Comparison of ENCODE assay signal across 13 mouse cellular contexts in genomic region chr19:28558661-28559060, GRCm38 (mm10).
DNase-seq lines count a peak whose midpoint lies in the region; ATAC-seq and TF ChIP-seq lines count a peak whose summit lies in the region.
"Had no signal": no experiment of that assay in that cellular context is flagged by ENCODE, and none has a peak within 500 bp of the region (broad histone marks: within the 10 kb centered on the region; RNA-seq: fewer than 3 reads in every experiment).

No protein-coding gene starts in this region.

- ATAC-seq in heart, embryonic 11.5 days (replicated peaks; ENCODE audit: insufficient number of reproducible peaks, low FRiP score, low TSS enrichment), result no peak
- ATAC-seq in liver, embryonic 11.5 days (replicated peaks; ENCODE audit: low FRiP score), result no peak

- H3K4me1 ChIP-seq in heart, embryonic 11.5 days (ENCODE audit: control insufficient read depth, insufficient read depth, low read length), result peaks cover 14% of the 10 kb centered on the region
- H3K4me1 ChIP-seq in kidney, adult 2 months (ENCODE audit: control insufficient read depth, insufficient read depth, low read length), result peaks cover 42% of the 10 kb centered on the region
- no peaks in the 10 kb centered on the region; the same call in 1 of the 2 replicates for H3K4me1 ChIP-seq in liver, embryonic 11.5 days (replicated peaks; ENCODE audit: control insufficient read depth, insufficient read depth, low read length)

- no peak overlapping the region for H3ac ChIP-seq in myocyte (ENCODE audit: control insufficient read depth, insufficient read length)

- WGBS in heart, embryonic 11.5 days (ENCODE audit: insufficient replicate concordance), result 59% methylated on average over 8 of the region's 8 CpGs
- whole genome bisulfite sequencing in kidney, adult 2 months, result 24% methylated on average over 8 of the region's 8 CpGs
- WGBS in liver, embryonic 11.5 days, result 77% methylated on average over 8 of the region's 8 CpGs

- no peak overlapping the region for H3K4me3 ChIP-seq in heart, embryonic 11.5 days (ENCODE audit: low read depth, low read length)
- H3K4me3 ChIP-seq in kidney, adult 2 months (ENCODE audit: insufficient read depth, low read depth, low read length), result no peak overlapping the region
- no peak overlapping the region for H3K4me3 ChIP-seq in myocyte
- H3K4me3 ChIP-seq in liver, embryonic 11.5 days (ENCODE audit: low read depth, low read length), result no peak overlapping the region
- H3K4me3 ChIP-seq: embryonic facial prominence, embryonic 12.5 days; limb, embryonic 12.5 days; lung, embryonic 15.5 days had no signal

- no peak overlapping the region for H3K4me2 ChIP-seq in heart, embryonic 11.5 days
- H3K4me2 ChIP-seq in myocyte (ENCODE audit: low read depth), result peak overlapping the region; percentile 91
- H3K4me2 ChIP-seq in liver, embryonic 11.5 days, result no peak overlapping the region
- H3K4me2 ChIP-seq: embryonic facial prominence, embryonic 12.5 days; limb, embryonic 12.5 days; lung, embryonic 15.5 days; midbrain, embryonic 11.5 days had no signal

- intact Hi-C loops in heart, postnatal 10 days (cut with DNase I), result no loop called here

- H3K27me3 ChIP-seq in heart, embryonic 11.5 days (ENCODE audit: control insufficient read depth, insufficient read depth, low read length), result no peaks in the 10 kb centered on the region
- no peaks in the 10 kb centered on the region for H3K27me3 ChIP-seq in kidney, adult 2 months (replicated peaks; ENCODE audit: control insufficient read depth, insufficient read depth, low read length)
- H3K27me3 ChIP-seq in myocyte (ENCODE audit: control insufficient read depth, insufficient read depth, insufficient read length), result no peaks in the 10 kb centered on the region
- H3K27me3 ChIP-seq in liver, embryonic 11.5 days (replicated peaks; ENCODE audit: control insufficient read depth, insufficient read depth, low read length), result no peaks in the 10 kb centered on the region
- H3K27me3 ChIP-seq: embryonic facial prominence, embryonic 12.5 days; limb, embryonic 12.5 days; lung, embryonic 15.5 days had no signal

- no peak overlapping the region for H3K27ac ChIP-seq in heart, embryonic 11.5 days (ENCODE audit: low read depth, low read length)
- H3K27ac ChIP-seq in kidney, adult 2 months (ENCODE audit: insufficient read depth, low read depth, low read length), result peak overlapping the region; percentile 98
- no peak overlapping the region for H3K27ac ChIP-seq in liver, embryonic 11.5 days (ENCODE audit: low read depth, low read length)
- H3K27ac ChIP-seq: embryonic facial prominence, embryonic 12.5 days; limb, embryonic 12.5 days; lung, embryonic 15.5 days had no signal

- no peak for TF ChIP-seq CTCF in kidney, adult 2 months (conservative IDR thresholded peaks at IDR 0.05; ENCODE audit: insufficient read depth, insufficient read length, low read depth, low read length)

- no peaks in the 10 kb centered on the region for H3K36me3 ChIP-seq in heart, embryonic 11.5 days (ENCODE audit: control insufficient read depth, insufficient read depth, low read length)
- H3K36me3 ChIP-seq in kidney, adult 2 months (ENCODE audit: control insufficient read depth, insufficient read depth, low read length), result no peaks in the 10 kb centered on the region
- H3K36me3 ChIP-seq in myocyte (ENCODE audit: control insufficient read depth, insufficient read depth), result no peaks in the 10 kb centered on the region
- H3K36me3 ChIP-seq in liver, embryonic 11.5 days (ENCODE audit: control insufficient read depth, insufficient read depth, low read length), result no peaks in the 10 kb centered on the region
- H3K36me3 ChIP-seq: embryonic facial prominence, embryonic 12.5 days; limb, embryonic 12.5 days; lung, embryonic 15.5 days had no signal

- H3K9me3 ChIP-seq in heart, embryonic 11.5 days (replicated peaks; ENCODE audit: control insufficient read depth, low read length), result no peaks in the 10 kb centered on the region
- H3K9me3 ChIP-seq in liver, embryonic 11.5 days (ENCODE audit: control insufficient read depth, low read length), result no peaks in the 10 kb centered on the region
- H3K9me3 ChIP-seq: embryonic facial prominence, embryonic 12.5 days; limb, embryonic 12.5 days; lung, embryonic 15.5 days had no signal

- peak; percentile 19 to 20 for DNase-seq in heart, postnatal 10 days
- peak; percentile 77 for DNase-seq in NIH3T3 (ENCODE audit: low read depth)
- DNase-seq in kidney, adult 2 months, result peak; percentile 79
- no peak for DNase-seq in left cerebral cortex, adult 8-10 months (ENCODE audit: low spot score in 2 of 2)
- DNase-seq in liver, embryonic 11.5 days (ENCODE audit: low spot score), result no peak
- DNase-seq: cerebellum, adult 9-10 months; thymus, postnatal 25 days had no signal

- no peak for TF ChIP-seq POLR2A in kidney, adult 2 months (IDR thresholded peaks at IDR 0.05; ENCODE audit: low read depth, low read length)
- no peak for TF ChIP-seq POLR2A in myocyte (IDR thresholded peaks at IDR 0.05; ENCODE audit: insufficient read length, low read depth)

- no peak overlapping the region for H3K9ac ChIP-seq in heart, embryonic 11.5 days (ENCODE audit: low read depth, low read length)
- H3K9ac ChIP-seq in liver, embryonic 11.5 days (ENCODE audit: low read depth, low read length), result no peak overlapping the region
- H3K9ac ChIP-seq: embryonic facial prominence, embryonic 12.5 days; limb, embryonic 12.5 days; lung, embryonic 15.5 days had no signal

- H3K79me2 ChIP-seq in myocyte (ENCODE audit: control insufficient read depth, insufficient read depth), result no peaks in the 10 kb centered on the region

TF ChIP-seq in myocyte, 11 proteins besides CTCF, POLR2A, EP300 and RAD21:
- TF ChIP-seq TCF3 (IDR thresholded peaks at IDR 0.05; ENCODE audit: insufficient read length, low read depth) (no peak), REST (IDR thresholded peaks at IDR 0.05; ENCODE audit: insufficient read depth, insufficient read length) (no peak), TCF12 (IDR thresholded peaks at IDR 0.05; ENCODE audit: insufficient read depth, poor library complexity, severe bottlenecking) (no peak), MYOG (IDR thresholded peaks at IDR 0.05; ENCODE audit: control insufficient read depth in 1 of 3, insufficient read depth in 1 of 3, insufficient read length in 2 of 3, low read depth in 2 of 3) (no peak), USF1 (IDR thresholded peaks at IDR 0.05; ENCODE audit: low read depth) (no peak), SRF (IDR thresholded peaks at IDR 0.05; ENCODE audit: control insufficient read depth, insufficient read length, low read depth) (no peak), MAX (IDR thresholded peaks at IDR 0.05; ENCODE audit: low read depth) (no peak), CEBPB (IDR thresholded peaks at IDR 0.05; ENCODE audit: insufficient read depth, poor library complexity, severe bottlenecking) (no peak), MYOD1 (IDR thresholded peaks at IDR 0.05; ENCODE audit: control insufficient read depth in 1 of 3, insufficient read length in 2 of 3, low read depth in 2 of 3) (no peak), E2F4 (IDR thresholded peaks at IDR 0.05; ENCODE audit: insufficient read depth) (no peak), POLR2AphosphoS2 (IDR thresholded peaks at IDR 0.05; ENCODE audit: insufficient read length, low read depth) (no peak)
TF ChIP-seq in myocyte: peak in this region for 0.

Comparison
In these comparisons a context has a peak if more than half of its experiments do, and no peak if none do; other contexts are left out.
1. DNase-seq: peak in heart, postnatal 10 days (2 of 2), NIH3T3 (single experiment) and kidney, adult 2 months (single experiment); none in left cerebral cortex, adult 8-10 months (0 of 2) and liver, embryonic 11.5 days (single experiment).